Mouse (Mus musculus) gonadal fat pad, adult 2 months (tissue): Measurements from ENCODE around the gene Ptprj. TPM values are rescaled to one million over a fixed set of nuclear protein-coding genes. Genes with fewer than 3 reads are reported as not detected.
A peak's percentile ranks its signal among the peaks of the same experiment; 100 is the strongest.

Experiments used
- DNase-seq: peaks from one replicate; pipeline ENCODE4 v3.0.0-alpha.2; 2012; ENCODE audit warnings: low read depth
- polyA plus RNA-seq: library from polyadenylated mRNA; depleted of rRNA; stranded (reverse); fragments of >200 nt; gene quantifications from 2 replicates; pipeline ENCODE4 v1.2.3, GENCODE M21; 2012; rRNA removed

Gene Ptprj
- 11.8 and 17.0 TPM in 2 replicates for polyA plus RNA-seq

DNA sequence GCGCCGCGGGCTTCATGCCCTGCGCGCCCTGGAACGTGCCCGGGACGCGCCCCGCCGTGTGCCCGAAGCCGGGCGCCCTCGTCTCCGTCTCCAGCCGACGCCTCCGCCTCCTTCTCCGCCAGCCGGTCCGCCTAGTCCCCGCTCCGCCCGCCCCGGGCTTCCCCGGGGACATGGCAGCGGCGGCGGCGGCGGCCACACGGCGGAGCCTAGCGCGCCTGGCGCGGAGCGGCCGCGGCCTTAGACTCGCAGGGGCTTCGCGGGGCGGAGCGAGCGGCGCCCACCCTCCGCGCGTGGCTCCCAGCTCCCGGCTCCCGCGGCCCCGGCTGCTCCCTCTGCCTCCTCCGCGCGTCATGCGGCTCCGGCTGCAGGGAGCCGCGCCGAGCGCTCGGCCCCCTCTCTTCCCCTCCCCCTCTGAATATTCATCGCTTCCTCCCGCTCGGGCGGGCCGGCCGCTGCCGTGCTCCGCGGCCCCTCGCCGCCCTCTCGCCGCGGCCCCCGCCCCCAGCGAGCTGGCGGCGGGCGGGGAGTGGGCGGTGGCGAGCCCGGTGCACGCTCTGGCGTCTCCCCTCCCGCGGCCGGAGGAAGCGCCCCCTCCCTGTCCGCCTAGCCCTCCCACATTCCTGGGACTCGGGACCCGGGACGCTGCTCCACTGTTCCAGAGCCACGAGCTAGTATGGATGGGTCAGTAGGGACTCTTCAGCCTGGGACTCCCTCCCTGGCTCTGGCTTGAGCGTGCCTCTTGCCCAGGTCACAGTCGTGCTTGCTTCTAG is at the start of gene Ptprj:
Ptprj (minus strand) TSS at position 412 of the 770 bp plus-strand sequence.
- DNase-seq = no peak

DNA sequence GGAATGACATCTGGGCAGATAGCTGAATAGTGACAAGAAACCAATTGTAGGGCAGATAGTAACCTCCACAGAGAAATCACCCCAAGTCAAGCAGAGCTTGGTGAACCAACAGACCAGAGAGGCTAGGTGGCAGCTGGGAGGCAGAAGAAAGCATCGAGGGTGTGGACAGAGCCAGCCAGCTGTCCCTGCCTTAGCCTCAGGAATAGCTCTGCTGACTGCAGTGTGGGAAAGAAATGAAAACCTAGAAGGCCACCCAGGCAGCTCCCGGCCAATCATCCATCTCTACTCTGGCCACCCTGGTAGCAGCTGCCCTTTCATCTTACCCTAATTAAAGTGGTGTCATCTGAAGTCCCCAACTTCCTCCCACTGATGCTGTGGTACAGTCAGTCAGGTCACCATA is 49.1 kb upstream of the Ptprj start:
- no peak for DNase-seq

DNA sequence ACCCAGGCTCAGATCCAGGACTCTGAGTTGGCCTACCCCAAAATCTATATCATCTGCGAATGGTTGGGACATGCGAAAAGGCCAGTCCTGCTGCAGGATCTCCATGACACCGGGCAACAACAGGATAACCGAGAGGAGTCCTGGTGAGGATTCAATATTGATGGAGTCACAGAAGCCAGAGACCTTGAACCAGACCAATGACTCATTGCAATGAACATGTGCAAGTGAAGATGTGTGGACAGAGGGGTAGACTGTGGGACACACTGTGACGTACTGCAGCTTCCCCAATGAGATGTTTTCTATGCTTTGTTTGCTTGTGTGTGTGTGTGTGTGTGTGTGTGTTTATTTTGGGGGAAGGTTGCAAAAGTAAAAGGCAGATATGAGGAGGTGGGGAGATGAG is 47.8 kb upstream of the Ptprj start:
- DNase-seq = no peak

DNA sequence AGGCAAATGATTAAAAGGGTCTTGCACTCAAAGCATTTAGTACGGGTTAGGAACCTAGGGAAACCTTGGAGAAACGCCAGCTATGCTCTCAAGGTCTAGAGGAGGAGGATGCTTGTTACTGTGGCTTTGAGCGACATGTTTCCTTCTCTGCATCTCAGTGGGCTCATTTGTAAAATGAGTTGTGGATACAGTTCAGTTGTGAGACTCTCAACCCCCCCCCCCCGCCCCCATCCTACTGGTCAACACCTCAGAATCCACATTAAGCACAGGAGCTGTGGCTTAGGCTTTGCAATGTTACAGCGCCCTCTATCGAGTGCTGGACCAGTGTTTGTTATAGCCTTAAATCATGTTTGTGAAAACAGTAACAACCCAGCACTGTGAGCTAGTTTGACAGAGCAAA is 44.5 kb upstream of the Ptprj start:
- DNase-seq = peak; percentile 8

DNA sequence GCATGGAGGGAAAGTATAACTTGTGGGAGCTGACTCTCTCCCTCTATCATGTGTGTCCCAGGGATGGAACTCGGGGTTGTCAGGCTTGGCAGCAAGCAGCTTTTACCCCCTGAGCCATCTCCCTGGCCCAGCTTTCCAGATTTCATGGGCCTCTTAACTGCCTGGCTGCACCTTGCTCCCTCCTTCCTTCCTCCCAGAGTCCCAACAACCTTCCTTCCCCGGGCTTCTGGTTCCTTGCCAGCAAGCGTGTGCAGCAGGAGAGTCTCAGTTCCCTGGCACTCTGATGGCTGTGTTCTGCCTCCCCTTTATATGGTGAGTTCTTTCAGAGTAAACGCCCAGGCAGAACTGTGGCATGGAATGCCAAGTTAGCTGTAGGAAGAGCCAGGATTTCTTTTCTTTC is 43.9 kb upstream of the Ptprj start:
- no peak for DNase-seq

DNA sequence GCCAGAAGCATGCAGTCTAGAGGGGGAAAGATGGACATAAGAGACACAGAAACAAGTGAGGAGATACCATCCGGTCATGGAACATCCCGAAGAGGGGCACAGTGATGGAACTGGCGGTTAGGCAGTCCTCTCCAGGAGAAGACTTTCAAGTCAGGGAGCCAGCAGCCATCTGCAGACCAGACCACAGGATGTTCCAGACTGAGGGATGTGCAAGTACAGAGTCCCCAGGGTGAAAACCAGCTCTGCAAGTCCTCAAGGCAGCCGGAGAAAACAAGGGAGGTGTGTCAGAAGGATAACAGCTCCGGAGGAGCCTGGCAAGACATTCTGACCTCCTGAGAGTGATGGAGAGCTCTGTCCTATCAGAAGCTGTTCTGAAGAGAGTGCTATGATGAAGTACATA is 40.4 kb upstream of the Ptprj start:
- DNase-seq = no peak

DNA sequence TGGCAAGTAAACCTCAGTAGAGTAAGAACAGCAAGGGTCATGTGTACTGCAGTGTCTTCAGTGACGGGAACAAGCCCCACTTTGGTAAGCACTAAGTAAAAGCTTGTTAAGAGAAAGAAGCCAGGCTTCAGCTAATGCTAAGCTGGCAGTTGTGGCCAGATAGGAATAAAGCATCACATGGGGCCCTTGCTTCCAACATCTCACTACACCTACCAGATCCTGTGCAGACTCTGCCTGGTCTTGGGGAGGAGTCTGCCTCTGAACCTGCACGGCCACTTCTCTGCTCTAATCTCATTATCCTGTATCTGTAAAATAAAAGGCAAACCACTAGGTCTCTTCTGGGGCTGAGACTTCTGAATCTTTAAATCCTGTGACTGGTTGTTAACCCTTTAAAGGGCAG is 39.2 kb upstream of the Ptprj start:
- no peak for DNase-seq

DNA sequence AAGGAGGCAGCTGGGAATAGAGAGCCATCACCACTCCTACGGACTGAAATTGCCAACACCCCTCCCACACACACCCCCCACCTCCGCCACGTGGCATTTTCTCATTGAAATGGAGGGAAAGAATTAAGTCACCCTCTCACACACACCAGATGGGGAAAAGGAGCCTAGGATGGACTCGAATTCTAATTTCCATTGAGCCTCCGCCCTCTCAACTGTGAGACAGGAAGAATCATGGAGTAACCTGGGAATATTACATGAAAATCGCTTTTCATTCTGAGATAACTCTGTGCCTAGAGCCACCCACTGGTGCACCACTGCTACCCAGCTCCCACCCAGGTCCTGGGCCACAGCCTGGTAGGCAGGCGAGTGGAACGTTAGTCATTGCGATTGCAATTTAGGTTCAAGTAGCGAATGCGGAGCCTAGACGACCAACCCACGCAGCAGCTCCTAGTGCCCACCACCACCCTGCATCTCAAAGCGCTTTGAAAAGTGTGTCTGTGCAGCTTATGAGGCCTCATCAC is 34.3 kb upstream of the Ptprj start:
- no peak for DNase-seq

DNA sequence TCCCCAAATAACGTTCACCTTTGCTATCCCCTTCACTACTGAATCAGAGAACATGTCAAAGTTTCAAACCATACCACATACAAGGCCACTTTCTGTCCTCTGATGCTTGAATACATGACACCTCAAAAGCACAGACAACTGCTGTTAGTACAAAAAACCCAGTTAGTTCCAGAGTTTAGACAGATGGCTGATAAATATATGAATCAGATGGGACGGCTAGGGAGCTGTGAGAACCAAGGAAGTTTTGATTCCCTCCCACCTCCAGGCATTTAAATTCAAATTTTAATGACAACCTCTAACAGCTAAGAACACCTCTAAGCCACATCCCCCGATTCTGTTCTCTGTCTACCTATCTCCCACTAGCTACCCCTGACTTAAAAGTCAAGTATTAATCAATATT is 33.1 kb upstream of the Ptprj start:
- DNase-seq = no peak

DNA sequence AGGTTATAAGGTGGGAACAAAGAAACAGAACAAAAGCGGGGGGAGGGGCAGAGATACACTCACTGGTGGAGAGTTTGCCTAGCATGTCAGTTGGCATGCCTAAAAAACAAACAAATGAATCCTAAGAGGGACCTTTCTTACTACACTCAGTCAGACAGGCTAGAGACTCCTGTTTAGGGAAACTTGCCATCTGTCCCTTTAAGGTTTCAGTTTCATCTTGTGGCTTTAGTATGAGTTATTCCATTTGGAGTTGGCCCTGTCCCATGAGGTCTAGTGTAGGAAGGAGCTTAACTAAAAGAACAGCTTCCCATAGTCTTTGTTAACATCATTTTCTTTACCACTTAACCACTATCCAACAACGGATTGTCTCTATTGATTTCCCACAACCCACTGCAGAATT is 32.6 kb upstream of the Ptprj start:
- DNase-seq = no peak

DNA sequence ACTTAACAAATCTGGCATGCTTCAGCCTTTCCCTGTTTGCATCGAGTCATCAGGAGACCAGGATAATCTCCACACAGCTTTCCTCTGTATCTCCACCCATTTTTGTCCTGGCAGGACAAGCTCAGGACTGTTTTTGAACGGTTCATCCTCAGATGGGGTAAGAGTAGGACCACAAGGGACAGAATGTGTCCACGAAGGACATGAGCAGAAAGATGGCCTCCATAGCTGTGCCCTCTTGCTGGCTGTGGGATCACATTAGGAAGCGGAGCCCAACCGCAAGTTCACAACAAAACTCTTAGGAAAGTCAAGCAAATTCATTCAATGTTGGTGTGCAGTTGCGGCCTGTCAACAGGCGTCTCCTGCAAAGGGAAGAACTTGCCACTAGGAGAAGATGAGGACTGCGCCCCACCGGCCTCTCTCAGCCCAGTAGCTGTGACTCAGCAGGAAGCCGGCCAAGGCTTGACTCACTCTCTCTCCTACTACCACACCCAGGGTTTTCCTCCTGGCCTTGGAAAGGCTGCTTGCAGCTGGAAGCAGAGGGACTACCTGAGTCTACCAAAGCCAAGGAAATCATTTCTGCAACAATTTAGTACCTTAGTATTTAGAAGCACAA is 31.6 kb upstream of the Ptprj start:
- DNase-seq = no peak

DNA sequence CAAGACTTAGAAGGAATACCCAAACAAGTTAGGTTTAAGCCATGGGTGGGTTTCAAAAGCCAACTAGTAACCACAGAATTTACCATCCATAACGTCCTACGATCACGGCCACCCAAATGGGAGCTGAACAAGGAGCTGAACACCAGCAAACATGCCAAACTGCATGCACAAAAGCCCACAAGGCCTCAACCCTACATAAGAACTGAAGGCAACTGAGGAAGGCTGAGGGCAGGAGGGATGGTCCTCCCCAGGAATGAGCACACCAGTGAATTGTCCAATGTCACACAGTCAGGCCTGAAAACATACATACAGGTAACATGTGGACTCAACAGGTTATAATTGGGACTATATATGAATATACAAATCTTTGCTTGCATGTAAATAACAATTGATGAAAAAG is 20.6 kb upstream of the Ptprj start:
- DNase-seq = no peak

DNA sequence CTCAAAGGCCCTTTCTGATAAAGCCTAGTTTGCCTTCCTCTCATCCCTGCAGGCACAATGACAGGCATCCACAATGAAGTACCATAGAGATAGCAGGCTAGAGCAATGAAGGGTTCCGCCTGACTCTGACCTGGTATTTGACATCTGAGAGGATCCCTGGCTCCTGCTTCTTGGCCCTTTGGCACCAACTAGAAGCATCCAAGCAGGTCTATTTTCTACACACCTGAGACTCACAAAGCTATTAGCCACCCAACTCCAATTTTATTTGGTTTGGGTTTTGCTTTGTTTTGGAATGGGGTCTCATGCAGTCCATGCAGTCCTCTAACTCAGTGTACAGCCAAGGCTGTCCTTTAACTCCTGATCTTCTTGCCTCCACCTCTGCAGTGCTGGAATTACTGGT is 7.7 kb upstream of the Ptprj start:
- no peak for DNase-seq

DNA sequence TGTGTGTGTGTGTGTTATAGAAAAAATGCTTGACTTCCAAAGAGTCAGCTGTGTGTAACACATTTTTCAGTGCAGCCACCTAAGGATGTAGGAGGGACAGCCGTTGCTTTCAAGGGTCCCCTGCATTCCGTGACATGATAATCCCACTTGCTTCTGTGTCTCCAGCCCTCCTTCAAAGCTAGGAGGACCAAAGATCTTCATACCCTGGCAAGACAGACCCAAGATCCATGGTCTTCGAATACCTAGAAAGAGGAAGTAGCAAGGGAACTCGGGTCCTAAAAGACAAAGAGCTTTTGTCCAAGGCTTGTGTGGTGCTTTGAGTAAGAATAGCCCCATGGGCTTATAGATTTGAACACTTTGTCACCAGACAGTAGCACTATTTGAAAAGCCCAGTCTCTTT is 4.1 kb upstream of the Ptprj start:
- no peak for DNase-seq

DNA sequence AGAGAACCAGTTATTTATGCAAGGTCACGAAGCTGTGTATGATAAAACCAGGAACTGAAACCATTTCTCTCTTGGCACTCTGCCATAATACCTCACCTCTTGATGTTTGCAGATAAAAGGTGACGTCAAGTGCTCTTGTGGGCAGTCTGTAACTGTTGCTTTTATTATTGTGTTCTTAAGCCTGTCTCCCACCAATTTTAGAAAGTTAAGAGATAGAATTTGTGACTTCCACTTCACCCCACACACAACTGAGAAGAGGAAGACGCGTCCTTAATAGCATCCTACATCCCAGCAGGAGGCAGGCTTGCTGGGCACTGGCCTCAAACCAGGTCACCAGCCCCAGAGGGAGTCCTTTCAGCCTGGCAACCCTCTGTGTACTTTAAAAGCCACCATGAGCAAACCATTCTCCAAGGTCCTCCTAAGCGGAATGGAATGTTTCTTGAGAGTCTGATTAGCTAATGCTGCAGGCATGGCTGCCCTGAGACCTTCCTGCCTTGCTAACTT is 3.2 kb upstream of the Ptprj start:
- no peak for DNase-seq

DNA sequence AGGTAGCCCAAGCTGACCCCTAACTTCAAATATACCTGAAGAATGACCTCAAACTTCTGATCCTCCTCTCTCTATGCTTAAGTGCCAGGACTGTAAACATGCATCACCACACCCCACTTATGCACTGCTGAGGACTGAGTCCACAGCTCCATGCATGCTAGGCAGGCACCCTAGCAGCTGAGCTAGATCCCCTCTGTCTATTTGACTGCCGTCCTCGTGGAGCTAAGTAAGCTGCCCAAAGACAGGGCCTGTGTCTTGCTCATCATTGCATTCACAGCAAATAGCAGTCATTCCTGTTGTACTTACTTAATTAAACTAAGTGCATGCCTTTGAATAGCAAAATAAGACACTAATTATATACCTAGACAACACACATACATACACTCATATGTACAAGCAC is 2.4 kb upstream of the Ptprj start:
- no peak for DNase-seq

DNA sequence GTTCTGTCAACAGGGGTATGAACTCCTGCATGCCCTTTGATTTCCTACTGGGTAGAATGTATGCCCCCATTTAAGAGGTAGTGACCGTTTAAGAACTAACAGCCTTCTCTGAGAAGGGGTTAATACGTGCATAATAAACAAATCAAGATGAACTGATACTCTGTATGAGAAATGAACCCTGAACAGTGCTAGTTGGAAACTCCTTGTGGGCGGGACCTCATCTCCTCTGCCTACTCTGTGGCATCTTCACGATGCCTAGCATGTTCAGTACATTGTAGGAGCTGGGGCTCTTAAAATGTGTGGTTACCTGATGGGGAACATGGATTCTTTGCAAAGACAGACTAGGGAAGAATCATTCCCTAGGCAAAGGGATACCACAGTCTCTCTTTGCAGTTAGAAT is 1.9 kb upstream of the Ptprj start:
- no peak for DNase-seq

DNA sequence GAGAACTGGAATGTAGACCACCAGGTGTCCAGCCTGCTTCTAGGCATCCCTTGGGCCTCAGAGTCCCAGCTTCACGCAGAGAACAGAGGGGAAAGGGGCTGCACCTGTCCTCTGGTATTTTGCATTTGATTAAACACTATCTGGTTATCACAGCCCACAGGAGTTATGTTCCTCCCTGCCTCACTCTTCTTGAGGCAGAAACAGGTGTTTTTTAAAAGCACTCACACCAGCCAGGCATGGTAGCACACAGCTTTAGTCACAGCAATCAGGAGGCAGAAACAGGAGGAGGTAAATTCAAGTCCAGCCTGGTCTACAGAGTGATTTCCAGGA is 1.3 kb upstream of the Ptprj start:
- no peak for DNase-seq

DNA sequence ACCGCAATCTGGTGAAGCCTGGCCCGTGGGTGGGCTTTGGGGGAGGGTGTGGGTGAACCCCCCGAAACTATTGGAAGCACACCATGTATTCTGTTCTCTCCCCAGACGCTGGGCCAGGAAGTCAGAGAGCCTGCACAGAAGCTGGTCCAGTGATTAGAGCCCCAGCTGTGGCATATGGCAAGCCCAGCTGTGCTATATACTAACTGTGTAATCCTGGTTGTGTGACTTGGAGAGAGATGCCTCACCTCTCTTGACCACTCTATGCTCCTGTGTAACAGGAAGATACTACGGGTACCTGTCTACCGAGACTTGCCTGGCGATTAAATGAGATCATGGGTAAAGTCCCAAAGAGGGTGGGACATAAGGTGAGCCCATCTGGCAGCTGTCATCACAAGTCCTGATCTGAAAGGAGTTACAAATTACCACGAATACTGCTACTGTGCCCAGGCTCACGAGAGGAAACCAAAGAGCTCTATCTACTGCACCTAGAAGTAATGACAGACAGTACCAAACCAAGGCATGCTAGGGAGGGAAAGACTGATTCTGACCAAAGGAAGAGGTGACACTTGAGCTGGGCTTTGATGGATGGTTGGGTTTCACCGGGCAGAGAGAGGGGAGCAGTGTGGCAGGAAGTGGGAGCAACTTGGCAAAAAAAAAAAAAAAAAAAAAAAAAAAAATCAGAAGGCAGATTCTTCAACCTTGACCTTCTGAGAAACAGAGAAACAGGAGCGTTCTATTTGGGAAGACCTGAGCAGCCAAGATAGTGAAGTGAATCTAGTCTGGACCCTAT is 754 bp upstream of the Ptprj start:
- DNase-seq = no peak

DNA sequence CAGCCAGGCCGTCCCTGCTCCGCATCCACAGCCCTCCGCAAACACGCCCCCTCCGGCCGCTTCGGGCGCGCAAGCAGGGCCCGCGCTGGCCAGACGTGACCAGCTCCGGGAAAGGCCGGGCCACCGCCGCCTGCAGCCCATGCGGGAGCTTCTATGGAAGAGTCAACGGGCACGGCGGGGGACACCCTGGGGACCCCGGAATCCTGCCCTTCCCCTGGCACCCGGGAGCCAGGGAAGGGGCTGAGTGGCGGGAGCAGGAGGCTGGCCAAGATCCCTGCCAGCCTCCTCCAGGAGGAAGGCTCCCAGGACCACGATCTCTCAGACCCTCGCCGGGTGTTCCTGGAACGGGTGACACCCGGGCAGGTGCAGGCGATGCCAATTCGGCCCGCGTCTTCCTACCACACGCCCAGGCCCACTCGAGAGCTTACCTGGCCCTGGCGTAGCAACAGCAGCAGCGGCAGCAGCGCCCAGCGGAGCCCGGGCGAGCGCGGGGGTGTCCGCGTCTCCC is 665 bp downstream of the Ptprj start:
- no peak for DNase-seq

DNA sequence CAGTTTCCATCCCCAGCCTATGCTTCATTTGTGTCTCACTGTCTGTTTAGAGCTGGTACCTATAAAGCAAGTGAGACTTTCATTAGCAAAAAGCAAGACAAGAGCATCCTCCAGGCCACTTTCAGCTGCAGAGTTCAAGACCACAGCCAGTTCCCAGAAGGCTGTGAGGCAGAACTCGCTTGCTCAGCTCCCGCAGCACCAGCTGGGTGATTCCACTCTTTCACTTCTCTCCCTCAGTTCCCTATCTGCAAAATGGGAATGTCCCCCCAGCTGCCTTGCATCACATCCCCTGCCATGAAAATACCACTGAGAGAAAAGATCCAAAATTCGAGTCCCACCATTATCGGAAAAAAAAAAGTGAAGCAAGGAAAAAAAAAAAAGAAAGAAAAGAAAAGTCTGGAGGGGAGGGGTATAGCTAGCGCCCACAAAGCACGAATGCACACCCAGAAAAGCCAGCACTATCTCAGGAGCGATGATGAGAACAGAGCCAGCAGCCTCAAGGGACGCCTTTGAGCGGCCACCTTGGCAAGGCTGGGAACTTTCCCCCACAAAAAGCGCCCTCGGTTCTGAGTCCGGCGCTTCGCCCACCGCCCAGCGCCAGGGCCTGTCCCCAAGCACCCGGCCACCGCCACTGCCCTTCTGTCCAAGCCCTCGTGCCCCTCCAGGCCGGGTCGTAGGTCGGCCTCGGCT is 1.3 kb downstream of the Ptprj start:
- no peak for DNase-seq
